ENCODE assay signal across 10 mouse cellular contexts in genomic region chr9:75775129-75775845, GRCm38 (mm10). TPM values are rescaled to one million over a fixed set of nuclear protein-coding genes. Genes with fewer than 3 reads are reported as not detected.
DNase-seq lines count a peak whose midpoint lies in the region; ATAC-seq and TF ChIP-seq lines count a peak whose summit lies in the region.
"Had no signal": no experiment of that assay in that cellular context is flagged by ENCODE, and none has a peak within 500 bp of the region (broad histone marks: within the 10 kb centered on the region; RNA-seq: fewer than 3 reads in every experiment).

Bmp5 (plus strand) TSS chr9:75775364.

- peak; percentile 92 for DNase-seq in lung, embryonic 14.5 days
- no peak for DNase-seq in lung, postnatal 14 days
- DNase-seq in liver, embryonic 11.5 days (ENCODE audit: low spot score): no peak
- no peak for DNase-seq in left cerebral cortex, postnatal 10 days (ENCODE audit: extremely low spot score in 1 of 2, low spot score in 2 of 2)
- DNase-seq in cerebellum, postnatal 25 days: no peak
- DNase-seq: cerebellum, adult 11-12 months; thymus, adult 2 months had no signal

- 10% methylated on average over 7 of the region's 7 CpGs for WGBS in lung, embryonic 14.5 days
- 19% methylated on average over 7 of the region's 7 CpGs for WGBS in forebrain, embryonic 13.5 days
- WGBS in liver, embryonic 11.5 days: 40% methylated on average over 7 of the region's 7 CpGs
- 22% methylated on average over 7 of the region's 7 CpGs for WGBS in stomach, embryonic 15.5 days

- no peaks in the 10 kb centered on the region for H3K27me3 ChIP-seq in lung, embryonic 14.5 days (ENCODE audit: insufficient read depth, low read length)
- H3K27me3 ChIP-seq in forebrain, embryonic 13.5 days: no peaks in the 10 kb centered on the region
- H3K27me3 ChIP-seq in liver, embryonic 11.5 days (replicated peaks; ENCODE audit: control insufficient read depth, insufficient read depth, low read length): no peaks in the 10 kb centered on the region
- no peaks in the 10 kb centered on the region for H3K27me3 ChIP-seq in stomach, embryonic 15.5 days (replicated peaks)

- TF ChIP-seq CTCF in lung, embryonic 14.5 days (IDR thresholded peaks at IDR 0.05; ENCODE audit: low read depth): no peak

- no peaks in the 10 kb centered on the region for H3K9me3 ChIP-seq in lung, embryonic 14.5 days (ENCODE audit: low read depth, low read length)
- no peaks in the 10 kb centered on the region for H3K9me3 ChIP-seq in forebrain, embryonic 13.5 days (replicated peaks)
- H3K9me3 ChIP-seq in liver, embryonic 11.5 days (ENCODE audit: control insufficient read depth, low read length): no peaks in the 10 kb centered on the region
- no peaks in the 10 kb centered on the region for H3K9me3 ChIP-seq in stomach, embryonic 15.5 days

- peaks cover 6% of the 10 kb centered on the region; the same call in 1 of the 2 replicates for H3K4me1 ChIP-seq in lung, embryonic 14.5 days (ENCODE audit: insufficient read depth)
- H3K4me1 ChIP-seq in forebrain, embryonic 13.5 days: peaks cover 6% of the 10 kb centered on the region; the same call in 1 of the 2 replicates
- H3K4me1 ChIP-seq in liver, embryonic 11.5 days (replicated peaks; ENCODE audit: control insufficient read depth, insufficient read depth, low read length): no peaks in the 10 kb centered on the region
- no peaks in the 10 kb centered on the region for H3K4me1 ChIP-seq in stomach, embryonic 15.5 days

- H3K4me3 ChIP-seq in lung, embryonic 14.5 days (ENCODE audit: low read depth, low read length): peak within 1 kb of the TSS; percentile 46
- 0 out of 2 replicates have a peak within 1 kb of the TSS, but pooled peaks have one; percentile 3 for H3K4me3 ChIP-seq in forebrain, embryonic 13.5 days
- peak within 1 kb of the TSS; percentile 27 for H3K4me3 ChIP-seq in liver, embryonic 11.5 days (ENCODE audit: low read depth, low read length)
- H3K4me3 ChIP-seq in stomach, embryonic 15.5 days (replicated peaks): peak within 1 kb of the TSS; percentile 32

- peak within 1 kb of the TSS; percentile 59 for H3K9ac ChIP-seq in lung, embryonic 14.5 days
- no peak within 1 kb of the TSS for H3K9ac ChIP-seq in forebrain, embryonic 13.5 days
- no peak within 1 kb of the TSS for H3K9ac ChIP-seq in liver, embryonic 11.5 days (ENCODE audit: low read depth, low read length)
- H3K9ac ChIP-seq in stomach, embryonic 15.5 days: no peak within 1 kb of the TSS

- peak within 1 kb of the TSS; percentile 79 for H3K27ac ChIP-seq in lung, embryonic 14.5 days (ENCODE audit: low read depth)
- H3K27ac ChIP-seq in forebrain, embryonic 13.5 days: no peak within 1 kb of the TSS
- H3K27ac ChIP-seq in liver, embryonic 11.5 days (ENCODE audit: low read depth, low read length): no peak within 1 kb of the TSS
- no peak within 1 kb of the TSS for H3K27ac ChIP-seq in stomach, embryonic 15.5 days

- ATAC-seq in lung, embryonic 14.5 days (ENCODE audit: insufficient read depth): peak; percentile 82
- no peak for ATAC-seq in forebrain, embryonic 13.5 days
- no peak for ATAC-seq in liver, embryonic 11.5 days (replicated peaks; ENCODE audit: low FRiP score)
- no peak for ATAC-seq in stomach, embryonic 15.5 days (ENCODE audit: insufficient read depth, low FRiP score, low read depth)
- ATAC-seq: Patski had no signal

- no peaks in the 10 kb centered on the region for H3K36me3 ChIP-seq in lung, embryonic 14.5 days (ENCODE audit: insufficient read depth)
- H3K36me3 ChIP-seq in forebrain, embryonic 13.5 days (ENCODE audit: poor library complexity, severe bottlenecking): no peaks in the 10 kb centered on the region
- no peaks in the 10 kb centered on the region for H3K36me3 ChIP-seq in liver, embryonic 11.5 days (ENCODE audit: control insufficient read depth, insufficient read depth, low read length)
- no peaks in the 10 kb centered on the region for H3K36me3 ChIP-seq in stomach, embryonic 15.5 days

- peak within 1 kb of the TSS; percentile 53 for H3K4me2 ChIP-seq in lung, embryonic 14.5 days
- peak within 1 kb of the TSS; percentile 27; the same call in 1 of the 2 replicates for H3K4me2 ChIP-seq in forebrain, embryonic 13.5 days
- H3K4me2 ChIP-seq in liver, embryonic 11.5 days: peak within 1 kb of the TSS; percentile 16
- H3K4me2 ChIP-seq in stomach, embryonic 15.5 days: peak within 1 kb of the TSS; percentile 36

- intact Hi-C loops in left cerebral cortex, postnatal 10 days (cut with DNase I): no loop called here

RNA-seq across cellular contexts. Expression of gene Bmp5, which starts in this region (rescaled TPM):
- 37.6 and 39.0 TPM in 2 replicates for polyA plus RNA-seq in lung, embryonic 14.5 days (2014; fragmentation: Nextera tagmentation; extraction: Ambion mirVana)
- 1.3 and 2.3 TPM in 2 replicates for polyA plus RNA-seq in forebrain, embryonic 13.5 days (2015; fragmentation: Nextera tagmentation; extraction: Ambion mirVana)
- 3.8 and 4.6 TPM in 2 replicates for polyA plus RNA-seq in liver, embryonic 11.5 days (2014; fragmentation: Nextera tagmentation; extraction: Ambion mirVana)
- 5.7 and 5.9 TPM in 2 replicates for polyA plus RNA-seq in stomach, embryonic 15.5 days (2015; fragmentation: Nextera tagmentation; extraction: Ambion mirVana)
- total RNA-seq in left cerebral cortex, postnatal 10 days (2021): 1 to 10 TPM; 1.8 to 1.9 TPM
- polyA plus RNA-seq: Patski had no signal
